Mouse (Mus musculus) hindbrain, embryonic 13.5 days (tissue): ENCODE results near the gene Flt3l. TPM values are rescaled to one million over a fixed set of nuclear protein-coding genes. Genes with fewer than 3 reads are reported as not detected.
"Not testable (repeated sequence)": the region's sequence is repeated elsewhere in the genome, so short reads cannot be mapped to it uniquely, and the experiment has no call there.

Source experiments
- ATAC-seq: fragments of 200-750 bp; cut with Nextera tagmentation; 2 replicates; pipeline ENCODE4 v1.8.0; 2017; ENCODE audit warnings: moderate TSS enrichment; ENCODE audit not compliant: low FRiP score
- H3K27ac ChIP-seq: fragments of 300-500 bp; sonication (generic); 2 replicates; pipeline ENCODE4 v1.5.1; 2015; ENCODE audit warnings: inconsistent platforms, mild to moderate bottlenecking, moderate library complexity
- H3K27me3 ChIP-seq: fragments of 300-500 bp; sonication (generic); 2 replicates; pipeline ENCODE4 v1.6.1; 2015; ENCODE audit warnings: mild to moderate bottlenecking, inconsistent platforms
- H3K36me3 ChIP-seq: fragments of 300-500 bp; sonication (generic); 2 replicates; pipeline ENCODE4 v1.6.1; 2015; ENCODE audit warnings: mild to moderate bottlenecking, inconsistent platforms
- H3K4me1 ChIP-seq: fragments of 300-500 bp; sonication (generic); replicated peaks from 2 replicates; pipeline ENCODE4 v1.6.1; 2015; ENCODE audit warnings: inconsistent platforms
- H3K4me2 ChIP-seq: fragments of 300-500 bp; sonication (generic); 2 replicates; pipeline ENCODE4 v1.6.1; 2015; ENCODE audit warnings: inconsistent platforms, mild to moderate bottlenecking, moderate library complexity
- H3K4me3 ChIP-seq: fragments of 300-500 bp; sonication (generic); 2 replicates; pipeline ENCODE4 v1.5.1; 2015; ENCODE audit warnings: mild to moderate bottlenecking, inconsistent platforms
- H3K9ac ChIP-seq: fragments of 300-500 bp; sonication (generic); 2 replicates; pipeline ENCODE4 v1.6.1; 2015; ENCODE audit warnings: mild to moderate bottlenecking, inconsistent platforms
- H3K9me3 ChIP-seq: fragments of 300-500 bp; sonication (generic); 2 replicates; pipeline ENCODE4 v1.6.1; 2016; ENCODE audit warnings: inconsistent platforms
- WGBS: fragments of 180-500 bp; shearing (Covaris S2); methylation state at CpG from one replicate; pipeline ENCODE4 v1.1.7; 2015; 5-methylcytosine and 5-hydroxymethylcytosine counted together
- polyA plus RNA-seq: library from polyadenylated mRNA; unstranded; fragments of >200 nt; fragmentation: Nextera tagmentation; extraction: Ambion mirVana; gene quantifications from 2 replicates; pipeline ENCODE4 v1.2.1, GENCODE M21; 2015

Gene Flt3l
- polyA plus RNA-seq, 1 experiment from 2014 or later, result 1.6 TPM

GRCm38 (mm10) chr7:45153052-45153451 lies 16.8 kb upstream of the Flt3l start:
- ATAC-seq, H3K4me3 ChIP-seq, H3K9ac ChIP-seq, H3K27ac ChIP-seq, H3K9me3 ChIP-seq, H3K4me2 ChIP-seq, H3K27me3 ChIP-seq: not testable (repeated sequence)
- H3K4me1 ChIP-seq, result peaks cover 25% of the 10 kb centered on the region
- WGBS, result 91% methylated on average over 2 of the region's 2 CpGs
- peaks cover 15% of the 10 kb centered on the region for H3K36me3 ChIP-seq

GRCm38 (mm10) chr7:45151303-45151702 lies 15.1 kb upstream of the Flt3l start:
- no peak for ATAC-seq
- no peak overlapping the region for H3K27ac ChIP-seq
- 54% methylated on average over 11 of the region's 11 CpGs for WGBS
- no peaks in the 10 kb centered on the region for H3K27me3 ChIP-seq
- H3K9me3 ChIP-seq, result no peaks in the 10 kb centered on the region
- H3K9ac ChIP-seq, result no peak overlapping the region
- H3K4me2 ChIP-seq, result no peak overlapping the region
- H3K4me1 ChIP-seq, result peaks cover 25% of the 10 kb centered on the region
- H3K4me3 ChIP-seq, result no peak overlapping the region
- 0 out of 2 replicates have a peak, but pooled peaks cover 10% of the 10 kb centered on the region for H3K36me3 ChIP-seq

- Histone ChIP-seq H3K9ac (peak overlapping the region; percentile 24; the same call in 1 of the 2 replicates), H3K36me3 (peaks cover 18% of the 10 kb centered on the region), H3K4me2 (no peak overlapping the region), H3K4me1 (peaks cover 20% of the 10 kb centered on the region), H3K4me3 (no peak overlapping the region), H3K9me3 (no peaks in the 10 kb centered on the region), H3K27me3 (no peaks in the 10 kb centered on the region), H3K27ac (0 out of 2 replicates have a peak overlapping the region, but pooled peaks have one; percentile 52)
- ATAC-seq, result no peak
- 71% methylated on average over 4 of the region's 4 CpGs for WGBS
Measured at GRCm38 (mm10) chr7:45150321-45150720, 14.1 kb upstream of the Flt3l start.

- 25% methylated on average over 6 of the region's 6 CpGs for WGBS
- H3K27me3 ChIP-seq, result no peaks in the 10 kb centered on the region
- H3K9me3 ChIP-seq, result no peaks in the 10 kb centered on the region
- H3K36me3 ChIP-seq, result peaks cover 24% of the 10 kb centered on the region
- no peak overlapping the region for H3K4me2 ChIP-seq
- no peak overlapping the region for H3K4me3 ChIP-seq
- 0 out of 2 replicates have a peak overlapping the region, but pooled peaks have one; percentile 3 for H3K9ac ChIP-seq
- H3K27ac ChIP-seq, result no peak overlapping the region
- no peak for ATAC-seq
- peaks cover 13% of the 10 kb centered on the region for H3K4me1 ChIP-seq
Measured at GRCm38 (mm10) chr7:45149545-45149944, 13.3 kb upstream of the Flt3l start.

- ATAC-seq, result no peak
- H3K4me3 ChIP-seq, result no peak overlapping the region
- H3K27me3 ChIP-seq, result no peaks in the 10 kb centered on the region
- H3K27ac ChIP-seq, result no peak overlapping the region
- WGBS, result 66% methylated on average over 4 of the region's 4 CpGs
- H3K4me2 ChIP-seq, result no peak overlapping the region
- H3K36me3 ChIP-seq, result peaks cover 34% of the 10 kb centered on the region
- H3K4me1 ChIP-seq, result peaks cover 12% of the 10 kb centered on the region
- no peak overlapping the region for H3K9ac ChIP-seq
- no peaks in the 10 kb centered on the region for H3K9me3 ChIP-seq
Measured at GRCm38 (mm10) chr7:45148534-45149098, 12.4 kb upstream of the Flt3l start.

- no peak overlapping the region for H3K27ac ChIP-seq
Measured at GRCm38 (mm10) chr7:45147899-45148298, 11.7 kb upstream of the Flt3l start.

GRCm38 (mm10) chr7:45147267-45147666 lies 11.0 kb upstream of the Flt3l start:
- H3K4me2 ChIP-seq, result no peak overlapping the region
- H3K9me3 ChIP-seq, result no peaks in the 10 kb centered on the region
- no peak overlapping the region for H3K4me3 ChIP-seq
- no peaks in the 10 kb centered on the region for H3K27me3 ChIP-seq
- 0 out of 2 replicates have a peak overlapping the region, but pooled peaks have one; percentile 35 for H3K9ac ChIP-seq
- H3K27ac ChIP-seq, result no peak overlapping the region
- H3K4me1 ChIP-seq, result 0 out of 2 replicates have a peak, but pooled peaks cover 8% of the 10 kb centered on the region
- 97% methylated on average over 11 of the region's 11 CpGs for WGBS
- peaks cover 46% of the 10 kb centered on the region for H3K36me3 ChIP-seq
- ATAC-seq, result no peak

More at GRCm38 (mm10) chr7:45147899-45148298, 11.7 kb upstream of the Flt3l start:
- ATAC-seq, result no peak
- Histone ChIP-seq H3K4me3 (no peak overlapping the region), H3K4me2 (no peak overlapping the region), H3K4me1 (0 out of 2 replicates have a peak, but pooled peaks cover 8% of the 10 kb centered on the region), H3K27me3 (no peaks in the 10 kb centered on the region), H3K36me3 (peaks cover 41% of the 10 kb centered on the region), H3K9ac (no peak overlapping the region; the same call in 1 of the 2 replicates), H3K9me3 (no peaks in the 10 kb centered on the region)
- 83% methylated on average over 11 of the region's 11 CpGs for WGBS

GRCm38 (mm10) chr7:45145460-45145859 lies 9.2 kb upstream of the Flt3l start:
- Histone ChIP-seq H3K4me3 (no peak overlapping the region), H3K4me1 (0 out of 2 replicates have a peak, but pooled peaks cover under 1% of the 10 kb centered on the region), H3K27me3 (no peaks in the 10 kb centered on the region), H3K9me3 (no peaks in the 10 kb centered on the region), H3K4me2 (no peak overlapping the region), H3K36me3 (peaks cover 46% of the 10 kb centered on the region), H3K27ac (no peak overlapping the region), H3K9ac (no peak overlapping the region)
- 95% methylated on average over 8 of the region's 8 CpGs for WGBS
- ATAC-seq, result no peak

GRCm38 (mm10) chr7:45144368-45145174 lies 8.3 kb upstream of the Flt3l start:
- peaks cover 46% of the 10 kb centered on the region for H3K36me3 ChIP-seq
- peak overlapping the region; percentile 13 for H3K9ac ChIP-seq
- no peaks in the 10 kb centered on the region for H3K9me3 ChIP-seq
- H3K4me3 ChIP-seq, result no peak overlapping the region
- H3K4me2 ChIP-seq, result no peak overlapping the region
- H3K4me1 ChIP-seq, result no peaks in the 10 kb centered on the region
- no peak for ATAC-seq
- no peaks in the 10 kb centered on the region for H3K27me3 ChIP-seq
- no peak overlapping the region for H3K27ac ChIP-seq
- WGBS, result 91% methylated on average over 13 of the region's 13 CpGs

- WGBS, result 95% methylated on average over 5 of the region's 5 CpGs
- peaks cover 37% of the 10 kb centered on the region for H3K36me3 ChIP-seq
- H3K9ac ChIP-seq, result no peak overlapping the region; the same call in 1 of the 2 replicates
- no peak for ATAC-seq
- H3K27ac ChIP-seq, result no peak overlapping the region
- H3K9me3 ChIP-seq, result no peaks in the 10 kb centered on the region
- no peak overlapping the region for H3K4me2 ChIP-seq
- no peak overlapping the region for H3K4me3 ChIP-seq
- peaks cover 12% of the 10 kb centered on the region for H3K27me3 ChIP-seq
- no peaks in the 10 kb centered on the region for H3K4me1 ChIP-seq
Measured at GRCm38 (mm10) chr7:45141914-45142313, 5.7 kb upstream of the Flt3l start.

GRCm38 (mm10) chr7:45141319-45141718 lies 5.1 kb upstream of the Flt3l start:
- no peak overlapping the region for H3K4me2 ChIP-seq
- WGBS, result 94% methylated on average over 3 of the region's 3 CpGs
- no peak for ATAC-seq
- H3K4me3 ChIP-seq, result no peak overlapping the region
- no peak overlapping the region for H3K27ac ChIP-seq
- peaks cover 37% of the 10 kb centered on the region for H3K36me3 ChIP-seq
- peaks cover 4% of the 10 kb centered on the region for H3K4me1 ChIP-seq
- H3K9me3 ChIP-seq, result no peaks in the 10 kb centered on the region
- H3K9ac ChIP-seq, result no peak overlapping the region; the same call in 1 of the 2 replicates
- H3K27me3 ChIP-seq, result peaks cover 17% of the 10 kb centered on the region

- Histone ChIP-seq H3K9ac (no peak overlapping the region), H3K9me3 (no peaks in the 10 kb centered on the region), H3K4me1 (peaks cover 12% of the 10 kb centered on the region), H3K4me3 (no peak overlapping the region), H3K27me3 (peaks cover 25% of the 10 kb centered on the region), H3K36me3 (peaks cover 27% of the 10 kb centered on the region), H3K4me2 (no peak overlapping the region), H3K27ac (no peak overlapping the region)
- no peak for ATAC-seq
- 83% methylated on average over 8 of the region's 8 CpGs for WGBS
Measured at GRCm38 (mm10) chr7:45139904-45140723, 3.9 kb upstream of the Flt3l start.
